Mouse (Mus musculus) cerebellum, postnatal 10 days (tissue): ENCODE results near the gene E130311K13Rik.
A peak's percentile ranks its signal among the peaks of the same experiment; 100 is the strongest.

Source experiments
- DNase-seq, 2 experiments: peaks; one replicate each; pipeline ENCODE4 v3.0.0; 2021; ENCODE audit warnings: mixed read lengths in 2 of 2

E130311K13Rik gene

GRCm38 (mm10) chr3:63928878-63929859 lies at the start of gene E130311K13Rik:
Gene E130311K13Rik, minus strand, starts transcription at chr3:63929472.
- peak; percentile 96 to 97 for DNase-seq

- no peak for DNase-seq
Observed at GRCm38 (mm10) chr3:63977895-63978294, 48.6 kb upstream of the E130311K13Rik start.

- peak; percentile 94 to 96 for DNase-seq
Observed at GRCm38 (mm10) chr3:63975955-63976908, 47.0 kb upstream of the E130311K13Rik start, which contains the start of gene Gmps. Gene Gmps, plus strand, starts transcription at chr3:63976106.

GRCm38 (mm10) chr3:63965929-63966328 lies 36.7 kb upstream of the E130311K13Rik start:
- no peak for DNase-seq

- no peak for DNase-seq
Observed at GRCm38 (mm10) chr3:63964922-63965249, 35.6 kb upstream of the E130311K13Rik start.

GRCm38 (mm10) chr3:63964100-63964921 lies 35.0 kb upstream of the E130311K13Rik start, which contains the start of gene Slc33a1:
Gene Slc33a1, minus strand, starts transcription at chr3:63964768.
- DNase-seq, result peak; percentile 100

- peak in 1 of 2 experiments; percentile 13 for DNase-seq
Observed at GRCm38 (mm10) chr3:63963421-63964099, 34.3 kb upstream of the E130311K13Rik start.

- DNase-seq, result no peak
Observed at GRCm38 (mm10) chr3:63949837-63950236, 20.6 kb upstream of the E130311K13Rik start.

- DNase-seq, result peak; percentile 35 to 53
Observed at GRCm38 (mm10) chr3:63941204-63941850, 12.1 kb upstream of the E130311K13Rik start.

- DNase-seq, result peak in 1 of 2 experiments; percentile 14
Observed at GRCm38 (mm10) chr3:63938928-63939327, 9.7 kb upstream of the E130311K13Rik start.

GRCm38 (mm10) chr3:63919634-63920033 lies 9.6 kb downstream of the E130311K13Rik start:
- DNase-seq, result peak; percentile 31 to 43

- DNase-seq, result no peak
Observed at GRCm38 (mm10) chr3:63910301-63910700, 19.0 kb downstream of the E130311K13Rik start.

GRCm38 (mm10) chr3:63905241-63905640 lies 24.0 kb downstream of the E130311K13Rik start:
- peak; percentile 72 to 78 for DNase-seq

GRCm38 (mm10) chr3:63904157-63904556 lies 25.1 kb downstream of the E130311K13Rik start:
- no peak for DNase-seq

GRCm38 (mm10) chr3:63900021-63900571 lies 29.2 kb downstream of the E130311K13Rik start:
- DNase-seq, result peak; percentile 7 to 10

- DNase-seq, result peak; percentile 81 to 85
Observed at GRCm38 (mm10) chr3:63899309-63899695, 30.0 kb downstream of the E130311K13Rik start, which contains the start of gene Plch1. Gene Plch1, minus strand, starts transcription at chr3:63899472.

GRCm38 (mm10) chr3:63898581-63899308 lies 30.5 kb downstream of the E130311K13Rik start:
- peak; percentile 88 to 94 for DNase-seq

- no peak for DNase-seq
Observed at GRCm38 (mm10) chr3:63897177-63897576, 32.1 kb downstream of the E130311K13Rik start.

GRCm38 (mm10) chr3:63896303-63896702 lies 33.0 kb downstream of the E130311K13Rik start:
- no peak for DNase-seq

GRCm38 (mm10) chr3:63895786-63896185 lies 33.5 kb downstream of the E130311K13Rik start:
- DNase-seq, result no peak
